Mouse (Mus musculus) spleen, embryonic (tissue): ENCODE results near the gene Mterf2.

Source experiments
- CTCF ChIA-PET: fragments of 350-600 bp; sonication (Branson Sonifier 250); formaldehyde crosslinking; loops from one replicate; lab custom pipeline; 2022; lab: Charles Lee

Mterf2 gene

DNA sequence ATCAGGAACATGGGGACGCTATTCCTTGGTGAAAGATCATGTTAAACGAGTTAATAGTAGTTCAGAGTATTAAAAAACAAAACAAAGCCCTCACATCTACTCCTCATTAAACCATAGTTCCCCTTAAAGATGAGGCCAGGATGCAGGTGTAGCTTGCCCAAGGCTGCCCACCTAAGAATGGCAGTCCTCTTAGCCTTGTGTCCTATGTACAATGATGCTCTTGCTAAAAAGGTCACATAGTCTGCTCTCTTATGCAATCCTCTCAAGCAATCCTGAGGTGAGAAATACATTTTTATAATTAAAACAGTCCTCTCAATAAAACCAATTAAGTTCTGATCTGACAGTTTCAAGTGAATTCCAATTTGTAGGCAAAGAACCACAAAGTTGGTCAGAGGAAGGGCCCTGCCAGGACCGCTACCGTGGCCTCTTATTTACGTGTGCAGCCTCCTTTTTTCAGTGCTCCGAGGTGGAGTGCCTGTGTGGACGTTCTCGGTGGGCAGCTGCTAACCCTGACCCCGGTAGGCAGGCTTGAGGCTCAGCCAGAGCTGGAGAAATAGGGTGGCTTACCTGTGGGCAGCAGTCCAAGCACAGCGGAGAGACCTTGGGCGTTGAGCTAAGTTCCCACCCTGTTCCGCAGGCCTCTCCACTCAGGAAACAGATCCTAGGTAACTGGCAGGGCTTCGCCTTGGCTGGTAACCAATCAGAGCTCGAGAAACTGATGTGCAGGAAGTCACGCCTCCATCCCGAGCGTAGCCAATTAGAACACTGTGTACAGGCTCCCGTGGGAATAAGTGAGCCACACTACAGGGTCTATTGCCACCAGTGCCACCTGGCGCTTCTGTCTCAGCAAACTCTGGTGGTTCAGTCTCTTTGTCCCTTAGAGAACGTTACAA is at the start of gene Mterf2:
Gene Mterf2 (minus strand): TSS at position 633 of the 893 bp plus-strand sequence.
- CTCF ChIA-PET, result interaction anchor here (0.6 kb wide), 1 partner anchor 22 kb away, joined by 3 read pairs; no protein-coding TSS in a partner anchor

DNA sequence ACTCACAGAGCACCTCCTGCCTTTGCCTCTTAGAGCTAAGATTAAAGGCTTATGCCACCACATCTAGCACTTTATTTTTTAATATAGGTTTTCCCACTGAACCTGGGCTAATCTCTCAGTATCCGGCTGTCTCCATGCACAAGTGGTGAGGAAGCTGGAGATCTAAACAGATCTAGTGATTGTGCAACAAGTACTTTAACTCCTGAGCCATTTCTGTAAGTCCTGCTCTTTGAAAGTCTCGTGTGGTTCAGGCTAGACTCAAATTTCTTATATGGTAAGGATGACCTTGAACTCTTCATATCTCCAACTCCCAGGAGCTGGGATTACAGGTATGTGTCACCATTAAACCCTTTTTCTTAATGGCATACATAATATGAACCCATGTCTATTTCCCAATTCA is 48.8 kb upstream of the Mterf2 start:
- CTCF ChIA-PET, result interaction anchor here (0.5 kb wide), 1 partner anchor 590 kb away, joined by 3 read pairs; no protein-coding TSS in a partner anchor

- CTCF ChIA-PET, result no interaction called here
These were observed 37.5 kb upstream of the Mterf2 start for GRCm38 (mm10) chr10:85165306-85165705.

DNA sequence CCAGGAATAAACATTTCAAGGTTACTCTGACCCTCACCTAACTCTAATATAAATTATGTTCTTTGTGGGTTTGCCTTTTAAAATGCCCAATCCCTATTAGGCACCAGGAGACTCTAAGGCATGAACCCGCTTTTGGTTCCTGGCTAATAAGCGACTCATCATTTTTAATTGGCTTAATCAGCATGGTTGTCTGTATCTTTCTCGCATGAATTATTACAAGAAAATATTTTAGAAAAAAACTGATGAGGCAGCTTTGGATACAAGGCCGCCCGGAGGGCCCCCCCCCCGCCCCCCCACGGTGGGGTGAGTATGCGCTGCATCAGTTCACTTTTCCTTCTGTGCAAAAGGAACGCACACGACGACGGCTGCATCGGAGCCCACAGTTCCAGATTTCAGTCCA is 37.0 kb upstream of the Mterf2 start:
- CTCF ChIA-PET, result no interaction called here

GRCm38 (mm10) chr10:85161745-85162351 is 34.0 kb upstream of the Mterf2 start:
- CTCF ChIA-PET, result no interaction called here

DNA sequence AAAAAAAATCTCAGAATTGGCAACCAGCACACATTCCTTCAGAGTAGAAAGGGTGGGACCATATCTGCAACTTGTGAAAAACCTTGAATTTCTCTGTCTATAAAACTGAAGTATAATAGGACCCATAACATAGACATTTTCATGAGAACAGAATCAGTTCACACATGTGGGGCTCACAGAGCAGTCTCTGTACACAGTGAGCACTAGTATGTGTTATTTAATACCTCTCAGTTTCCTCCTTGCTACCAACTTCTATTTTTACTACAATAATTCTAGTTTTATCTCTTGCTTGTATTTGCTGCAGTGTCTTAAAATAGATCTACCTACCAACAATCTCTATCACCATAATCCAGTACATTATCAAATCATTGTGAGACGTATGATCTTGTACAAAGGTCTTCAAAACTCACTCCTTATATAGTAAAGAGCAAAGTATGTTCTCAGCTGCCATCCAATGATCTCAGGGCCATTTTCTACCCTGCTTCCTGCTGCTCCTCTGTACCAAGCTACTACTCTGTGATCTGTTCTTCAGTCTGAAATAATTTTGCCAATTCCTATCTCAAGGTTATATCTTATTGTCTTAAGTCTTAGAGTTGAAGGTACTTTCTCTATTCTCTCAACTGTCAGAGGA is 32.3 kb upstream of the Mterf2 start:
- CTCF ChIA-PET, result interaction anchor here (0.6 kb wide), 1 partner anchor 603 kb away, joined by 7 read pairs; no protein-coding TSS in a partner anchor

- CTCF ChIA-PET, result no interaction called here
These were observed 29.6 kb upstream of the Mterf2 start for GRCm38 (mm10) chr10:85157451-85157850.

GRCm38 (mm10) chr10:85154195-85154594 is 26.4 kb upstream of the Mterf2 start:
- CTCF ChIA-PET, result interaction anchor here (0.5 to 1.4 kb wide), 3 partner anchors 16 to 1142 kb away, joined by 3 read pairs; no protein-coding TSS in a partner anchor

GRCm38 (mm10) chr10:85149226-85149625 is 21.4 kb upstream of the Mterf2 start:
- CTCF ChIA-PET, result no interaction called here

GRCm38 (mm10) chr10:85146282-85146681 is 18.5 kb upstream of the Mterf2 start:
- CTCF ChIA-PET, result no interaction called here

DNA sequence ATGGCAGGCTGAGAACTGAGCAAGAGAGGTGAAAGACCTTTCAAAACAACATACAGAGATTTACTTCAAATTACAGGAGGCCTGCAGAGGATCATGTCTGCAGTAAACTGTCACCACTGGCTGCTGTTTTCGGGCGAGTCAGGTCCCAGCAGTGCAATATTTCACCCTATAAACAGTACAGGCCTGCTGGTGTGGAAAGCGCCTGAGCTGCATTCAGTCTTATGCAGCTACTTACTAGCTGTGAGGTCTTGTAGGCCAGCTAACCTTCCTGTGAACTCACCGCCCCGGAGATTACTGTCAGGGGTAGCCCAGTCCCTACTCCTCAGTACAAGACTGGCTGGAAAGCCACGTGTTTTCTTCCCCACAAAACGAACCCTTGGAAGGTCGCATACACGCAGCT is 13.6 kb upstream of the Mterf2 start:
- CTCF ChIA-PET, result no interaction called here

GRCm38 (mm10) chr10:85136573-85136972 is 8.7 kb upstream of the Mterf2 start:
- CTCF ChIA-PET, result no interaction called here

DNA sequence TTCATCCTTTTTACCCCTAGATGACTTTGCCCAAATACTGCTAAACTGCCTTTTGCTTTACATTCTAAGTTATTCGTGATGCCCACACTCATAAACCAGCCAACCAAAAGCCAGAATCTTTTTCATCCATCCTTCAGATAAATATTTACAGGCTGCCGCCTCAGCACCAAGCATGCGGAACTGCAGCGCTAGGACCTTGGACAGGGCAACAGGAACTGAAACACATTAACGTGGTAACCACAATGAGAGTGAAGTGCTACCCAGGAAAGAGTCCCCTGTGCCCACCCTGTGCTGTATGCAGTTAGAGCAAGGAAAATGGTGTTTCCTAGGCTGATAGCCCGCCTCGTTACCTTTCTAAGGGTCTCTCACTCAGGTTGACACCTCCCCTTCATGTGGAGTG is 626 bp upstream of the Mterf2 start:
- CTCF ChIA-PET, result no interaction called here

DNA sequence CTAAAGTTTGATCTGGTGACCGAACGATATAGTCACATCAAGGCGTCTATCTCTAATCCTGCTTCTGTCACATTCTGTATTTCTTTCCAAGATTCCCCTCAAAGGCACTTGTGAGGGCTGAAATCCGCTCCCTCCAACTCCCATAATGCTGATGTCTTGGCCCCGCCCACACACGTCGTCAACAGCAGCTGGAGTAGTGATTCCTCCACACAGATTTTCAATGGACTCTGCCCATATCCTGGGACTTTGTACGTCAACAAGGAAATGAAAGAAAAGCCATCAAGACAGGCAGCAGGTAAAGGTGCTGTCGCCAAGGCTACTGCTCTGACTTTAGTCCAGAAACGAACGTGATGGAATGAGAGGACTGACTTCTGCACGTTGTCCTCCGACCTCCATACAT is 2.6 kb downstream of the Mterf2 start:
- CTCF ChIA-PET, result no interaction called here

DNA sequence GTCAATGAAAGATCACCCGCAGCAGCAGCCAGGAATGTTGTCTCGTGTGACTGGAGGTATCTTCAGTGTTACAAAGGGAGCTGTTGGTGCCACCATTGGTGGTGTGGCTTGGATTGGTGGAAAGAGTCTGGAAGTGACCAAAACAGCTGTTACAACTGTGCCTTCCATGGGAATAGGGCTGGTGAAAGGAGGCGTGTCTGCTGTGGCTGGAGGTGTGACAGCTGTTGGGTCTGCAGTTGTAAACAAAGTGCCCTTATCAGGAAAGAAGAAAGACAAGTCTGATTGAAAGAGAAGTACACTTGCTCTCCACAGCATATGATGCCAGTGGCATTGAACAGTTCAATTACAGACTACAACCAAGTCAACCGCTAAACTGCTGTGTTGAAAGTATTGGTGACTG is 13.4 kb downstream of the Mterf2 start:
- CTCF ChIA-PET, result no interaction called here

- CTCF ChIA-PET, result interaction anchor here (0.6 kb wide), 1 partner anchor 306 kb away, joined by 3 read pairs; no protein-coding TSS in a partner anchor
These were observed 24.5 kb downstream of the Mterf2 start for GRCm38 (mm10) chr10:85103085-85103885.

- CTCF ChIA-PET, result interaction anchor here (0.6 kb wide), 2 partner anchors 74 to 305 kb away, joined by 3 to 5 read pairs; no protein-coding TSS in a partner anchor
These were observed 25.4 kb downstream of the Mterf2 start, which contains the start of the genes Fhl4 and Tmem263 for GRCm38 (mm10) chr10:85102247-85103084. Gene Fhl4, minus strand, starts transcription at chr10:85102495. Gene Tmem263, plus strand, starts transcription at chr10:85102627.

DNA sequence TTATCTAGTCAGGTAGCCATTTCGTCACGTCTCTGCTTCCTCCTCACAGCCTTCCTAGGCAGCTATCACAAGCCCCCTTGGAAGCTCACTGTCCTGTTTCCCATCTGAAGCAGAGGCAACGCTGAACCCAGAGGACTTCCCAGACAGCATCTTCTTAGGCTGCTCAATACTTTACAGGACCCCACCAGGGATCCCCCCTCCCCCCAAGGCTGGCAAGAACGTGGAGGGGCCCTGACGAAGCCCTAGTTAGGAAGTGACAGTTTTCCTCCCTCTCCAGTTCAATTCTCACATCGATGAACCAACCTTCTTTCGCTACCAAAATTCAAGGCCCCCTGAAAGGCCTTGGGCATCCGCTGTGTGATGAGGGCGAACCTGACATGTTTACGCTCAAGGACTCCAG is 26.0 kb downstream of the Mterf2 start:
- CTCF ChIA-PET, result no interaction called here

GRCm38 (mm10) chr10:85071605-85072152 is 56.1 kb downstream of the Mterf2 start:
- CTCF ChIA-PET, result interaction anchor here (0.5 kb wide), 1 partner anchor 63 kb away, joined by 3 read pairs; no protein-coding TSS in a partner anchor
